ENCODE assay signal across 23 mouse cellular contexts in genomic region chr4:34964906-34965305, GRCm38 (mm10).
DNase-seq lines count a peak whose midpoint lies in the region; ATAC-seq and TF ChIP-seq lines count a peak whose summit lies in the region.
"Had no signal": no experiment of that assay in that cellular context is flagged by ENCODE, and none has a peak within 500 bp of the region (broad histone marks: within the 10 kb centered on the region; RNA-seq: fewer than 3 reads in every experiment).

No protein-coding gene starts in this region.

- no peak for TF ChIP-seq CTCF in forebrain, postnatal 0 days (IDR thresholded peaks at IDR 0.05; ENCODE audit: low read depth)

- H3K4me3 ChIP-seq in forebrain, postnatal 0 days (ENCODE audit: low read depth, low read length) = no peak overlapping the region
- no peak overlapping the region for H3K4me3 ChIP-seq in forebrain, embryonic 14.5 days (ENCODE audit: low read depth, low read length)
- no peak overlapping the region for H3K4me3 ChIP-seq in lung, embryonic 16.5 days (ENCODE audit: low read length)
- H3K4me3 ChIP-seq: forebrain, embryonic 10.5 days; limb, embryonic 15.5 days; midbrain, embryonic 13.5 days; neural tube, embryonic 13.5 days had no signal

- no peak overlapping the region for H3K4me2 ChIP-seq in forebrain, postnatal 0 days (ENCODE audit: low read depth)
- no peak overlapping the region for H3K4me2 ChIP-seq in forebrain, embryonic 14.5 days (ENCODE audit: low read length)
- H3K4me2 ChIP-seq in lung, embryonic 16.5 days (ENCODE audit: low read depth, low read length) = no peak overlapping the region
- H3K4me2 ChIP-seq: limb, embryonic 15.5 days; midbrain, embryonic 13.5 days; neural tube, embryonic 13.5 days had no signal

- no peaks in the 10 kb centered on the region for H3K36me3 ChIP-seq in forebrain, postnatal 0 days (ENCODE audit: insufficient read depth)
- no peaks in the 10 kb centered on the region for H3K36me3 ChIP-seq in forebrain, embryonic 14.5 days (ENCODE audit: control insufficient read depth, insufficient read depth, low read length)
- H3K36me3 ChIP-seq in lung, embryonic 16.5 days (ENCODE audit: control insufficient read depth, insufficient read depth, low read length) = no peaks in the 10 kb centered on the region
- H3K36me3 ChIP-seq: forebrain, embryonic 10.5 days; G1E; limb, embryonic 15.5 days; midbrain, embryonic 13.5 days; neural tube, embryonic 13.5 days had no signal

- no peak for DNase-seq in forebrain, postnatal 0 days
- no peak for DNase-seq in forebrain, embryonic 14.5 days (ENCODE audit: low spot score)
- DNase-seq in layer of hippocampus, adult 9-11 months = peak; percentile 35
- DNase-seq in layer of hippocampus, postnatal 36 days = no peak
- DNase-seq in lung, postnatal 14 days = no peak
- DNase-seq in ovary, adult 18-20 months (ENCODE audit: low spot score) = no peak
- DNase-seq: adrenal gland, postnatal 10 days; cerebellum, adult 11 months; cerebellum, postnatal 14 days; embryo, embryonic 11 days; gastrocnemius, postnatal 25 days; kidney, adult 8-10 months; kidney, postnatal 25 days; right cerebral cortex, postnatal 4 days; thymus, postnatal 36 days had no signal

- no peaks in the 10 kb centered on the region for H3K9me3 ChIP-seq in forebrain, postnatal 0 days (ENCODE audit: low read length)
- H3K9me3 ChIP-seq in forebrain, embryonic 14.5 days (replicated peaks; ENCODE audit: control insufficient read depth, low read length) = no peaks in the 10 kb centered on the region
- no peaks in the 10 kb centered on the region for H3K9me3 ChIP-seq in lung, embryonic 16.5 days (ENCODE audit: control insufficient read depth, low read length)
- H3K9me3 ChIP-seq: forebrain, embryonic 10.5 days; G1E; limb, embryonic 15.5 days; midbrain, embryonic 13.5 days; neural tube, embryonic 13.5 days had no signal

- peak; percentile 38 for ATAC-seq in forebrain, postnatal 0 days
- no peak; the same call in 1 of the 2 replicates for ATAC-seq in forebrain, embryonic 14.5 days
- ATAC-seq in lung, embryonic 16.5 days (ENCODE audit: low read depth) = peak; percentile 19; the same call in 1 of the 2 replicates
- ATAC-seq: activated CD4-positive, CD25-positive, alpha-beta regulatory T cell, adult 4 months; lung, postnatal 0 days; midbrain, embryonic 13.5 days had no signal

- no peaks in the 10 kb centered on the region for H3K27me3 ChIP-seq in forebrain, postnatal 0 days (ENCODE audit: insufficient read depth, low read length)
- H3K27me3 ChIP-seq in forebrain, embryonic 14.5 days (replicated peaks; ENCODE audit: control insufficient read depth, insufficient read depth, low read length) = no peaks in the 10 kb centered on the region
- H3K27me3 ChIP-seq in lung, embryonic 16.5 days (ENCODE audit: control insufficient read depth, insufficient read depth, low read depth, low read length) = no peaks in the 10 kb centered on the region
- H3K27me3 ChIP-seq: limb, embryonic 15.5 days; midbrain, embryonic 13.5 days; neural tube, embryonic 13.5 days had no signal

- H3K9ac ChIP-seq in forebrain, postnatal 0 days = no peak overlapping the region
- no peak overlapping the region for H3K9ac ChIP-seq in forebrain, embryonic 14.5 days (ENCODE audit: low read length)
- H3K9ac ChIP-seq in lung, embryonic 16.5 days (ENCODE audit: low read length) = no peak overlapping the region
- H3K9ac ChIP-seq: limb, embryonic 15.5 days; midbrain, embryonic 13.5 days; neural tube, embryonic 13.5 days had no signal

- H3K4me1 ChIP-seq in forebrain, postnatal 0 days (ENCODE audit: insufficient read depth) = no peaks in the 10 kb centered on the region
- no peaks in the 10 kb centered on the region for H3K4me1 ChIP-seq in forebrain, embryonic 14.5 days (ENCODE audit: control insufficient read depth, insufficient read depth, low read length)
- H3K4me1 ChIP-seq in lung, embryonic 16.5 days (replicated peaks; ENCODE audit: control insufficient read depth, insufficient read depth, low read length) = peaks cover 24% of the 10 kb centered on the region

- 35% methylated on average over 10 of the region's 10 CpGs for WGBS in forebrain, postnatal 0 days
- WGBS in forebrain, embryonic 14.5 days = 53% methylated on average over 10 of the region's 10 CpGs
- WGBS in lung, embryonic 16.5 days = 20% methylated on average over 10 of the region's 10 CpGs

- H3K27ac ChIP-seq in forebrain, postnatal 0 days (ENCODE audit: low read depth, low read length) = no peak overlapping the region
- no peak overlapping the region for H3K27ac ChIP-seq in forebrain, embryonic 14.5 days (ENCODE audit: low read depth, low read length)
- H3K27ac ChIP-seq in lung, embryonic 16.5 days (ENCODE audit: low read length) = no peak overlapping the region
- H3K27ac ChIP-seq: forebrain, embryonic 10.5 days; limb, embryonic 15.5 days; midbrain, embryonic 13.5 days; neural tube, embryonic 13.5 days had no signal
